Mouse (Mus musculus): Measurements from ENCODE around the gene Dpysl5. TPM values are rescaled to one million over a fixed set of nuclear protein-coding genes. Genes with fewer than 3 reads are reported as not detected.

The Dpysl5 gene
- polyA plus RNA-seq, 1 experiment from 2014 or later, result 7.5 TPM

GRCm38 (mm10) chr5:30806106-30806505 lies 94.7 kb downstream of the Dpysl5 start:
- H3K27me3 ChIP-seq, result no peaks in the 10 kb centered on the region
- peak; percentile 76 for ATAC-seq (ENCODE audit: insufficient number of reproducible peaks, insufficient read depth, low FRiP score, low TSS enrichment, low read depth)
- no peaks in the 10 kb centered on the region for H3K36me3 ChIP-seq
- no peak overlapping the region for H3K4me3 ChIP-seq
- H3K9me3 ChIP-seq, result no peaks in the 10 kb centered on the region
- no peak overlapping the region for H3K27ac ChIP-seq
- WGBS, result 6% methylated on average over 3 of the region's 3 CpGs
- no peaks in the 10 kb centered on the region for H3K4me1 ChIP-seq
- no peak overlapping the region for H3K4me2 ChIP-seq
- H3K9ac ChIP-seq, result no peak overlapping the region

- Histone ChIP-seq H3K4me1 (peaks cover 21% of the 10 kb centered on the region), H3K36me3 (no peaks in the 10 kb centered on the region), H3K9ac (peak within 1 kb of the TSS; percentile 84), H3K27ac (peak within 1 kb of the TSS; percentile 64; the same call in 1 of the 2 replicates), H3K4me3 (peak within 1 kb of the TSS; percentile 84), H3K27me3 (peaks cover 21% of the 10 kb centered on the region; the same call in 1 of the 2 replicates), H3K4me2 (peak within 1 kb of the TSS; percentile 83), H3K9me3 (no peaks in the 10 kb centered on the region)
- peak; percentile 91 for ATAC-seq (ENCODE audit: insufficient number of reproducible peaks, insufficient read depth, low FRiP score, low TSS enrichment, low read depth)
- WGBS, result 1% methylated on average over 56 of the region's 59 CpGs
These were observed 103.2 kb downstream of the Dpysl5 start, which contains the start of gene Mapre3 for GRCm38 (mm10) chr5:30814424-30815119. Mapre3 (plus strand) TSS chr5:30814641.

- H3K4me2 ChIP-seq, result peak overlapping the region; percentile 83
- no peaks in the 10 kb centered on the region for H3K36me3 ChIP-seq
- peak overlapping the region; percentile 64; the same call in 1 of the 2 replicates for H3K27ac ChIP-seq
- H3K9ac ChIP-seq, result peak overlapping the region; percentile 84
- no peak for ATAC-seq (ENCODE audit: insufficient number of reproducible peaks, insufficient read depth, low FRiP score, low TSS enrichment, low read depth)
- H3K27me3 ChIP-seq, result peaks cover 21% of the 10 kb centered on the region; the same call in 1 of the 2 replicates
- WGBS, result 4% methylated on average over 7 of the region's 7 CpGs
- H3K4me3 ChIP-seq, result peak overlapping the region; percentile 84
- H3K9me3 ChIP-seq, result no peaks in the 10 kb centered on the region
- peaks cover 21% of the 10 kb centered on the region for H3K4me1 ChIP-seq
These were observed 103.7 kb downstream of the Dpysl5 start for GRCm38 (mm10) chr5:30815120-30815465.

GRCm38 (mm10) chr5:30816261-30816791 lies 105.0 kb downstream of the Dpysl5 start:
- no peak overlapping the region for H3K27ac ChIP-seq
- no peaks in the 10 kb centered on the region for H3K9me3 ChIP-seq
- H3K9ac ChIP-seq, result 0 out of 2 replicates have a peak overlapping the region, but pooled peaks have one; percentile 27
- H3K4me2 ChIP-seq, result peak overlapping the region; percentile 83; the same call in 1 of the 2 replicates
- peaks cover 21% of the 10 kb centered on the region for H3K4me1 ChIP-seq
- WGBS, result 70% methylated on average over 8 of the region's 8 CpGs
- no peaks in the 10 kb centered on the region for H3K36me3 ChIP-seq
- peaks cover 20% of the 10 kb centered on the region; the same call in 1 of the 2 replicates for H3K27me3 ChIP-seq
- ATAC-seq (ENCODE audit: insufficient number of reproducible peaks, insufficient read depth, low FRiP score, low TSS enrichment, low read depth), result no peak
- no peak overlapping the region for H3K4me3 ChIP-seq

GRCm38 (mm10) chr5:30818758-30819309 lies 107.5 kb downstream of the Dpysl5 start:
- WGBS, result 89% methylated on average over 8 of the region's 8 CpGs
- no peak for ATAC-seq (ENCODE audit: insufficient number of reproducible peaks, insufficient read depth, low FRiP score, low TSS enrichment, low read depth)

GRCm38 (mm10) chr5:30822689-30823088 lies 111.3 kb downstream of the Dpysl5 start:
- Histone ChIP-seq H3K4me1 (peaks cover 6% of the 10 kb centered on the region; the same call in 1 of the 2 replicates), H3K27ac (no peak overlapping the region), H3K9me3 (no peaks in the 10 kb centered on the region), H3K36me3 (no peaks in the 10 kb centered on the region), H3K4me2 (no peak overlapping the region), H3K27me3 (no peaks in the 10 kb centered on the region), H3K4me3 (no peak overlapping the region), H3K9ac (no peak overlapping the region)
- 72% methylated on average over 5 of the region's 5 CpGs for WGBS
- ATAC-seq (ENCODE audit: insufficient number of reproducible peaks, insufficient read depth, low FRiP score, low TSS enrichment, low read depth), result no peak

More at GRCm38 (mm10) chr5:30818758-30819309, 107.5 kb downstream of the Dpysl5 start:
- Histone ChIP-seq H3K36me3 (no peaks in the 10 kb centered on the region), H3K27me3 (no peaks in the 10 kb centered on the region), H3K27ac (no peak overlapping the region), H3K9me3 (no peaks in the 10 kb centered on the region), H3K9ac (no peak overlapping the region), H3K4me2 (no peak overlapping the region), H3K4me3 (no peak overlapping the region), H3K4me1 (peaks cover 21% of the 10 kb centered on the region)

GRCm38 (mm10) chr5:30823091-30823490 lies 111.7 kb downstream of the Dpysl5 start:
- Histone ChIP-seq H3K27ac (no peak overlapping the region), H3K9me3 (no peaks in the 10 kb centered on the region), H3K9ac (no peak overlapping the region), H3K27me3 (no peaks in the 10 kb centered on the region), H3K4me3 (no peak overlapping the region), H3K4me2 (no peak overlapping the region), H3K36me3 (no peaks in the 10 kb centered on the region), H3K4me1 (peaks cover 6% of the 10 kb centered on the region; the same call in 1 of the 2 replicates)
- WGBS, result 86% methylated on average over 3 of the region's 3 CpGs
- no peak for ATAC-seq (ENCODE audit: insufficient number of reproducible peaks, insufficient read depth, low FRiP score, low TSS enrichment, low read depth)

GRCm38 (mm10) chr5:30824124-30824988 lies 113.0 kb downstream of the Dpysl5 start:
- peaks cover 6% of the 10 kb centered on the region; the same call in 1 of the 2 replicates for H3K4me1 ChIP-seq
- H3K9ac ChIP-seq, result no peak overlapping the region
- H3K9me3 ChIP-seq, result no peaks in the 10 kb centered on the region
- no peaks in the 10 kb centered on the region for H3K27me3 ChIP-seq
- no peak overlapping the region for H3K4me3 ChIP-seq
- 80% methylated on average over 11 of the region's 11 CpGs for WGBS
- no peak overlapping the region for H3K4me2 ChIP-seq
- no peak overlapping the region for H3K27ac ChIP-seq
- H3K36me3 ChIP-seq, result no peaks in the 10 kb centered on the region
- no peak for ATAC-seq (ENCODE audit: insufficient number of reproducible peaks, insufficient read depth, low FRiP score, low TSS enrichment, low read depth)

- Histone ChIP-seq H3K27ac (no peak overlapping the region), H3K27me3 (no peaks in the 10 kb centered on the region), H3K4me2 (no peak overlapping the region), H3K4me1 (peaks cover 6% of the 10 kb centered on the region; the same call in 1 of the 2 replicates), H3K9ac (no peak overlapping the region), H3K36me3 (no peaks in the 10 kb centered on the region), H3K4me3 (no peak overlapping the region), H3K9me3 (no peaks in the 10 kb centered on the region)
- ATAC-seq (ENCODE audit: insufficient number of reproducible peaks, insufficient read depth, low FRiP score, low TSS enrichment, low read depth), result no peak
- WGBS, result 68% methylated on average over 10 of the region's 10 CpGs
These were observed 113.8 kb downstream of the Dpysl5 start for GRCm38 (mm10) chr5:30825166-30825565.

GRCm38 (mm10) chr5:30825821-30826220 lies 114.5 kb downstream of the Dpysl5 start:
- H3K9me3 ChIP-seq, result no peaks in the 10 kb centered on the region
- no peak overlapping the region for H3K9ac ChIP-seq
- no peak overlapping the region for H3K4me2 ChIP-seq
- no peaks in the 10 kb centered on the region for H3K36me3 ChIP-seq
- ATAC-seq (ENCODE audit: insufficient number of reproducible peaks, insufficient read depth, low FRiP score, low TSS enrichment, low read depth), result no peak
- no peak overlapping the region for H3K4me3 ChIP-seq
- peaks cover 6% of the 10 kb centered on the region; the same call in 1 of the 2 replicates for H3K4me1 ChIP-seq
- no peaks in the 10 kb centered on the region for H3K27me3 ChIP-seq
- no peak overlapping the region for H3K27ac ChIP-seq
- WGBS, result 74% methylated on average over 6 of the region's 6 CpGs

- whole genome bisulfite sequencing, result 75% methylated on average over 3 of the region's 3 CpGs
- Histone ChIP-seq H3K27me3 (no peaks in the 10 kb centered on the region), H3K36me3 (peaks cover 17% of the 10 kb centered on the region), H3K9me3 (0 out of 2 replicates have a peak, but pooled peaks cover 5% of the 10 kb centered on the region), H3K4me1 (no peaks in the 10 kb centered on the region), H3K9ac (no peak overlapping the region), H3K4me3 (no peak overlapping the region), H3K4me2 (no peak overlapping the region), H3K27ac (no peak overlapping the region)
- no peak for ATAC-seq (ENCODE audit: insufficient number of reproducible peaks, insufficient read depth, low FRiP score, low TSS enrichment, low read depth)
These were observed 122.1 kb downstream of the Dpysl5 start for GRCm38 (mm10) chr5:30833416-30833815.

All from embryonic facial prominence, embryonic 13.5 days (tissue).